Mouse (Mus musculus): ENCODE measurements at regions not wholly inside any gene's neighbourhood (a gene's known extent, or its start where the extent isn't known, plus 50 kb on each side); places are given as distances from the start of the nearest gene placed in this dataset.
"Not testable (repeated sequence)": the region's sequence is repeated elsewhere in the genome, so short reads cannot be mapped to it uniquely, and the experiment has no call there.

GRCm38 (mm10) chr11:23079936-23080794 lies 72.8 kb downstream of the Fam161a start:
- DNase-seq = no peak

GRCm38 (mm10) chr11:23081616-23082015 lies 74.3 kb downstream of the Fam161a start:
- DNase-seq = no peak

- not testable (repeated sequence) for DNase-seq
Observed at GRCm38 (mm10) chr11:23083811-23084210, 76.5 kb downstream of the Fam161a start.

DNA sequence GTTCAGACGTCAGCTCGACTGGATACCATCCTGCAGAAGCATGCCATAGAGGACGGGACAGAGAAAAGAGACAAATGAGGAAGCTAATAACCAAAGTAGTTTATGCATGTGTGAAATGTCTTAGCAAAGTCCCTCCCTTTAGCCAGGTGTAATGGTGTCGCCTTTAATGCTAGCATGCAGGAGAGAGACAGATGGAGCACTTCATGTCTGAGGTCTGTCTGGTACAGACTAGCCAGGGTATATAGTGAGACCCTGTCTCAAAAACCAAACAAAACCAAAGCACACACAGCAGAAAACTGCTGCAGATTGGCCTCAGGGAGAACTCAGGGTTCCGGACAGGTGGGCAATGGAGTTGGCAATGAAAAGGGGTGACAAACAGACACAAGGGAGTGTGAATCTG lies 88.0 kb downstream of the Fam161a start:
- no peak for DNase-seq

DNA sequence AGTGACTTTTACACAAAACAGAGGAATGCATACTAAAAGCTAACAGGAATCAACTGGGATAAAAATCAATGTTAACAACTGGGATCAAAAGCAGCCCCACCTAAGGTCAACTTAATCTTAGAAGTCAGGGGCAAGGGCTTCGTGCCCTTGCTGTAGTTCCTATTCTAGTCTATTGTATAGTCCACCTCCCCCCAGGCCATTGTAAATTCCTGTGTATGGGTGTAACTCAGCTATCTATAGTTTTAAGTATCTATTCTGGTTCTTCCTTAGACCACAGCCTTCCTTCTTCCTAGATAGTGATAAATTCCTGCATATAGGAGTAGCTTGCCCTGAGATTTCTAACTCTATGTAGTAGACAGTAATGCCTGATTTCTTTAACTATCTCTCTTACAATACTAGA lies 88.4 kb downstream of the Fam161a start:
- not testable (repeated sequence) for DNase-seq

GRCm38 (mm10) chr11:23096451-23097222 lies 89.3 kb downstream of the Fam161a start:
- DNase-seq = no peak

DNA sequence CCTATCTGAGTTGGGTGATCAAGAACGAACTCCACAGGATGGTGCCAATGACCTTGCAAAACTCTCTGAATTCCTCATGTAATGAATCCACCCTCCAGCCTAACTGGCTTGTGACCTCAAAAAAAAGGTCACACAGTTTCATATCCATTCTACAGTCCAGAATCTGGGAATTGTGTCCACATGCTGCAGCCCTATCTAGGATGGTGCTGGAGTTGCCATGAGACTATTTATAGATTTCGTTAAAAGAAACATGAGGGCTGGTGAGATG lies 89.8 kb downstream of the Fam161a start:
- no peak for DNase-seq

DNA sequence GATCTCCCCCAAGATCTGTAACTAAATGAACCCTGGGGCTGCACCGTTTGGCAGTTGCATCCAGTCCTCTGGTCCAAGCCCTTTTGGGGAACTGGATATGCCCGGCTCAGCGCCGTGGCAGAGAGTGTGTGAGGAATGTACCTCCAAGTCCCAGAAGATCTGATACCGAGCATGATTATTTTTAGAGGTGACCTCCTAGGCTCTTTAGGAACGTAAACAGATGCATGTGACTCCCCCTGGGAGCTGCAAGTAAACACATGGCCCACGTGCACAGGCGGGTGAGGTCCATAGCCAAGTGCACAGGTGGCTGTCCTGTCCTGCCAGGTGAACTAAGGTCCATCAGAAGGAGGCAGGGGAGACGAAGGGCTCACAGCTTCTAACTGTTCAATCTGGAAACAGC lies 107.3 kb downstream of the Fam161a start:
- no peak for DNase-seq

GRCm38 (mm10) chr11:23120533-23121210 lies 113.3 kb downstream of the Fam161a start:
- no peak for DNase-seq

- peak; percentile 60 for DNase-seq
Observed at GRCm38 (mm10) chr11:23124198-23124951, 117.0 kb downstream of the Fam161a start.

DNA sequence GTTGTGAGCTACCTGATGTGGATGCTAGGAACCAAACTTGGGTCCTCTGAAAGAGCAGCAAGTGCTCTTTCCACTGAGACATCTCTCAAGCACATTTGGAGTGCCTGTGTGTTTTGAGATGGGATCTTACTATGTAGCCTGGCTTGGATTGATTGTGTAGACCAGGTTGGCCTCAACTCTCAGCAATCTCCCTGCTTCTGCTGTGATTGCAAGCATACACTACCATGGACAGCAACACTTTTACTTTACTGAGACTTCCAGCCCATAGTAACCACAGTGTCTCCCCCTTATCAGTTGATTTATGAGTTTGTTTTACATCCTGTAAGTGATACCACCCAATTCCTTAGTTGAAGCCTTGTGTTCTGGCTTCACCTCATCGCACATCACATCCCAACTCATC lies 123.8 kb downstream of the Fam161a start:
- no peak for DNase-seq

DNA sequence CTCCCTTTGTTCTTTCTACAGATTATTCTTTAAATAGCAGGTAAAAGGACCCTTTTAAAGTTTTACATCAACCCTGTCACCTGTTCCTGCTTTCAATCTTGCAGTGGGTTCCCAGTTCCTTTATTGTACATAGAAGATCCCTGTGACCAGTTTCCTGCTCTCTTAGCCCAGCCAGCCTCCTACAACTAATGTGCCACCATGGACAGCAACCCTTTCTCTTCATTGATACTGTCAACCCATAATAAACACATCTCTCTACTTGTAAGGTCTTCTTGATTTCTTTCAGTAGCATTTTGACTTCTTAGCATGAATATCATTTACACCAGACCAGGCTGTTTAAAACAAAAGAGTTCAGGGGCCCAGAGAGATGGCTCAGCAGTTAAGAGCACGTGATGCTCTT lies 124.2 kb upstream of the Xpo1 start:
- DNase-seq = no peak

DNA sequence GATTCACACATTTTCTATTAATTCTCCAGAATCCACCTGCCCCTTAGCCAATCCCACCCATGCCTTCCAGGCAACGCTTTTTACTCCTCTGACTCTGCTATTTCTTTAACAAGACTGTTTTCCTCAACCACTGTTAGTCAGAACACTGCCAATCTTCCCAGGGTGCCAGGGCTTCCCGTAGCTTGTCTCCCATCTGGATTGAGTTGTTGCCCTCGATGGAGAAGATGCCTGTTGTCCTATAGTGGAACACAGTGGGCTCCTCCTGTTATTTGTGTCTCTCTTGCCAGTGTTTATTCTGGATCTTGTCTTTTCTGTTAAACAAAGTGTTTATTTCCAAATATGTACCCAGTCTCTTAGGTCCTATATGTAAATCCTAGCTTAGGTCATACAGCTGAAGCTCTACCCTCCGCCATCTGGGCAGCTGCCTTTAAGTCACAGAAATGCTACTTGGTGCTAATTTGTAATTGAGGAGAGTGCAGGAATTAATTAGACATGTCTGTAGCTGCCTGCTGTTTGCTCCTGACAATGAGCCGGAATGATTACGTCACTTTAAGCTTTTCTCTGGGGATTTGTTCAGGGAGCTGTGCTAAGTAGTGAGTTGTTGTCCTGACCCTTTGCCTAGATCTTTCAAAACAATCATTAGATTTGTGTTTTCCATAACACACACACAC lies 115.3 kb upstream of the Xpo1 start:
- DNase-seq = no peak

DNA sequence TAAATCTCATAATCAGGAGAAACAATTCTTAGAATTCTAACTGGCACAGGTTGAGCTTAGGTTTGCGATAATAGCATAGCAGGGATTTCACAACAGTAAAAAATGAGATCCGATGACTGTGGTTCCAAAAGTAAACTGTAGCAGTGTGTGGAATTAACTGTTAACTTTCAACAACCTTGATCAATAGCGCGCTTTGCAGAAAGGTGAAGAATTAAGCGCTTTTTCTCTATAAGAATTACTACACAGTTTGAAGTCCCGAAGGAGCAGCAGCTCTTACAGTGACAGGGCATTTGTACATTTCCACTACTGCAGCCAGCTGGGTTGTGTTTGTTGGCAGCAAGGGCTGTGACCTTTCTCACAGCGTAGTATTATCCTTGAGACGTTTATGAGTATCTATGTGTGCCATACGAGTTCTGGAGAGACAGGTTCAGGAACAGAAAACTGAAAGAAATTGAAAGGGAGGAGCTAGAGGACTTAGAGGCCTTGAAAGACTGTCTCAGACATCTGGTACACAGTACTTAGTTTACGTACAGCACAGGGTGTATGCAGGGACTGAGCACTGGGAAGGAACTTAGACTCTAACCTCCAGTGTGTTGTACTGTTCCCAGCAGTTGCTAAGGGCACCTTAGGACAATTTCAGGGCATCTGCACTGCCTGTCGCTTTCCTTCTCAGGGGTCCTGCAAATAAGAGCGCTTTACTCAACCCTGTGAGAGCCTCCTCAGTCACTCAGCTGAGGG lies 114.6 kb upstream of the Xpo1 start:
- DNase-seq = no peak

- no peak for DNase-seq
Observed at GRCm38 (mm10) chr11:23148048-23148596, 107.7 kb upstream of the Xpo1 start.

DNA sequence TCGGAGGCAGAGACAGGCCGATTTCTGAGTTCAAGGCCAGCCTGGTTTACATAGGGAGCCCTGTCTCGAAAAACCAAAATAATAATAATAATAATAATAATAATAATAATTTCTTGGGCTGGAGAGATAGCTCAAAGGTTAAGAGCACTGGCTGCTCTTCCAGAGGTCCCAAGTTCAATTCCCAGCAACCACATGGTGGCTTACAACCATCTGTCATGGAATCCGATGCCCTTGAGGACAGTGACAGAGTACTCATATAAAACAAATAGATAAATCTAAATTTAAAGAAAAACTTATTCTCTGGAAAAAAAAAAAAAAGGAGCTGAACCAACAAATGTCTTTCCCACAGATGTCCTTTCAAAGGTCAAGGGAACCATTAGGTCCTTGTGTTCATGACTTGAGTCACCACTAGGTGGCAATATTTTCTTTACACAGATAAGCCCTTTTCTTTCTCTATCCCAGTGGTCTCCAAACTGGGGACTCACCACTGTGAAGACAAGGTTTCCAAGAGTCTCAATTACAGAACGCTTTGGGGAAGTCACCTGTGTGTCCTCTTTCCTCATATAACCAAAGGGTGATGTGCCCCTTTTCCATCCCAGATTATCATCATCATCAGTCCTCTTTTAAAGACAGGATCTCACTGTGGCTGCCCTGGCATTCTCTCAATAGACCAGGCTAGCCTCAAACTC lies 106.1 kb upstream of the Xpo1 start:
- no peak for DNase-seq

DNA sequence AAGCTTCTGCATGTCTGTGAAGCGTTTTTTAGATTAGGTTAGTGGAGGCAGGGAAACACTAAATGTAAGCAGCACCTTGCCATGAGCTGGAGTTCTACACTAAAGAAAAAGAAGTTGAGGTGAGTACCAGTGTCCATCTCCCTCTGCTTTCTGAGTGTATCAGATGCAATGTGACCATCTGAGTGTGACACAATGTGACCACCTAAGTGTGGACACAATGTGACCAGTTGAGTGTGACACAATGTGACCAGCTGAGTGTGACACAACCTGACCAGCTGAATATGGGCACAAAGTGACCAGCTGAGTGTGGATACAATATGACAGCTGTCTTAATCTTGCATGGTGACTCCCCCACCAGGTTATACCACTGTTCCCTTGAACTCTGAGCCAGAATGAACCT lies 101.0 kb upstream of the Xpo1 start:
- no peak for DNase-seq

DNA sequence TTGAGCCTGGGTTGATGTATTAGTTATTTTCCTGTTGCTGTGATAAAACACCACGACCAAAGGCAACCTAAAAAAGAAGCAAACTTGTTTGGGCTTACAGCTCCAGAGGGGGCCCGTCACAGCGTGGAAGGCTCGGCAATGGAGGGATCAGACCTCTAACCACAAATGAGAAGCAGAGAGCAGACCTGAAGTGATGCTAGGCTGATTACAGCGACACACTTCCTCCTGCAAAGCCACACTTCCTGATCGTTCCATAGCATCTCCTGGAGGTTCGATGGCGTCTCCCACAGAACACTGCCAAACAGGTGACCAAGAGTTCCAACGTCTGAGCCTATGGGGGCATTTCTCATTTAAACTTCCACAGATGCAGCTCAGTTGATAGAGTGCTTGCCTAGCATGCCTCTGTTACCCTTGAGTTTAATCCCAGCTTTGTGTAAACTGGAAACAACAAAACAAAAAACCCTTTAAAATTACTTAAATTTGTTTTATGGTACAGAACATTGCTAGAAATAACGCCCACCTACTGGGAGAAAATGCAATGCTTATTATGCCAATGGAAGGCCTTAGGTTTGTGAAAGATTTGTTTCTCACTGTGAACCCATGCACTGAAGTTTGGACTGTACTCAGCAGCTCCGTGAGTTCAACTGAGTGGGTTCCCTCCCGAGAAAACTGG lies 87.2 kb upstream of the Xpo1 start:
- no peak for DNase-seq

GRCm38 (mm10) chr11:23169742-23170428 lies 86.0 kb upstream of the Xpo1 start:
- DNase-seq = no peak

GRCm38 (mm10) chr11:23170813-23171212 lies 85.0 kb upstream of the Xpo1 start:
- DNase-seq = no peak

All from thymus, postnatal 4 days (tissue).